Mouse (Mus musculus) urinary bladder, postnatal 14 days (tissue): Measurements from ENCODE around the gene Pou2f1.

Experiments used
- DNase-seq: peaks from one replicate; pipeline ENCODE4 v3.0.0; 2021; ENCODE audit warnings: low spot score

The Pou2f1 gene

DNA sequence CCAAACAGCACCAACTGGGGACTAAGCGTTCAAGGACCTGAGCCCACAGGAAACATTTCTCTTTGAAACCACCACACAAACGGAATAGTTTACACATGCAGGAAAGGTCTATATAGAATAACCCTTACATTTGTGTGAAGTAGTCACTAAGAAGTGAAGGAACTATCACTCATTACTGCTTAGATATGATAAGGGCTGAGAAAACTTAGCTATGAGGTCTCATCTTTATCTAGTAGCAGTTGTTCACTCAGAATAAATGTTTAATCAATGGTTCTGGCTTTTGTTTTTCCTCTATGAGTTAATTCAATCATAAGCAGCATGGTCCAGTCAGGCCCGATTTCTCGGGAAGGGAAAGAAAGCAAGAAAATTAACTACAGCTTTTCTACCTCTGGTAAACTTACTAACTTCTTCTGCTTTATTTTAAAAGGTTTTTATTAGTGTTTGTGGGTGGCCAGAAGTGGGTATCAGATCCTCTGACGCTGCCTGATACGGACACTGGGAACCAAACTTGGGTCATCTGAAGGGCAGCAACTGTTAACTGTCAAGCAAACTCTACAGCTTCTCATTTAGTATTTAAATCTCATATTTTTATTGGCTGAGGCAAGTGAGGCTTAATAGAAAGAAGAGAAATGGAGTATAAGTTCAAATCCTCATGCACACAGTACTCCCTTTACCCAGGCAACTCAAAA lies 40.7 kb downstream of the Pou2f1 start:
- no peak for DNase-seq

DNA sequence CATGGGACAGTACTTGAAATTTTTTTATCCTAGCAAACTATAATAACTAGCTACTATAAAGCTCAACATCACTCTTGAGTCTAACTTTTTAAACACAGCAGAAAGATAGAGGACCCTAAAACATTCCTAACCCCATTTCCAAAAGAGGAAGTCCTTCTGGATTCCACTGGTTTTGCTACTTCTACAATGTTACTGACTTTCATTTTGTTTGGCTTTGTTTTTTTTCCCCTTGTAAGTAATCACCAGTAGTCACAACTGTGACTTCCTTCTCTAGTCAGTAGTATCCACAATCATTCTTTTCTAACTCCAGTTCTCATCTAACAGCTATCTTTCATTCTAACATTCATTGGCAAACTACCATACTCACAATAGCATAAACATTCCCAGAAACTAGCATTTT lies 44.3 kb downstream of the Pou2f1 start:
- no peak for DNase-seq

GRCm38 (mm10) chr1:165948214-165948813 lies 54.2 kb downstream of the Pou2f1 start:
- DNase-seq, result no peak

GRCm38 (mm10) chr1:165943270-165943669 lies 59.2 kb downstream of the Pou2f1 start:
- DNase-seq, result no peak

DNA sequence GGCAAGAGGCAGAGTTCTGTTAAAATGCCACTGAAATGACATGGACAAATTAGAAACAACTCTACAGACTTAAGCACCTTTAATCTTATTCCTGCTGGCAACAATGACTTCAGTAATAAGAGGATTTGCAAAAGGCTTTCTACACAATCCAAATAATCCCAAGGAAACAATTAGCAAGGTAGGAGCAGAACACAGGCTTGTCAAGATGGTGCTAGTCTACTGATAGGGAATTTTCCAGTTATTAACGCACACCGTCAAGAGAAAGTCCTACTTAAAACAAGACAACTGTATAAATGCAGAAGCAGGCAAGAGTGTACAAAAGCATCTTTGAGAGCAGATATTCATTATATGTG lies 67.0 kb downstream of the Pou2f1 start:
- no peak for DNase-seq

- no peak for DNase-seq
Observed at GRCm38 (mm10) chr1:165934648-165935465, 67.6 kb downstream of the Pou2f1 start.

GRCm38 (mm10) chr1:165933915-165934647 lies 68.4 kb downstream of the Pou2f1 start:
- no peak for DNase-seq

- DNase-seq, result no peak
Observed at GRCm38 (mm10) chr1:165932842-165933241, 69.6 kb downstream of the Pou2f1 start.

DNA sequence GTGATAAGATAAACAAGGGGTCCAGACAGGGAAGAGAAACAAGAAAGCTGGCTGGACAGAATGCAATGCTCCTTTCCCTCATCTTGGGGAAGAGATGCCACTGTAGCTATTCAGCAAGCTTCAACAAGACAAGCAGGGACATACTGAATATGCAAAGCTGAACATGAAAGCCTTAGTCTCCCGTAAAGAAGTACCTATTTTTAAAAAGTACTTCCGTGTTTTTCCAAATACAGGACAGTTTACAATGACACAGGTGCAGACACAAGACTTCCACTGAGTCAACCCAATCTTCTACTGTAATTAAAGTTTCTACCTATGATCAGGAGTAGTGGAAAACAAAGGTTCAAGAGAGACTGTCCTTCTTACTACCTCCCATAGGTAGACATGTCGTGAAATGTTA lies 72.0 kb downstream of the Pou2f1 start:
- no peak for DNase-seq

- DNase-seq, result no peak
Observed at GRCm38 (mm10) chr1:165927507-165928279, 74.8 kb downstream of the Pou2f1 start.

DNA sequence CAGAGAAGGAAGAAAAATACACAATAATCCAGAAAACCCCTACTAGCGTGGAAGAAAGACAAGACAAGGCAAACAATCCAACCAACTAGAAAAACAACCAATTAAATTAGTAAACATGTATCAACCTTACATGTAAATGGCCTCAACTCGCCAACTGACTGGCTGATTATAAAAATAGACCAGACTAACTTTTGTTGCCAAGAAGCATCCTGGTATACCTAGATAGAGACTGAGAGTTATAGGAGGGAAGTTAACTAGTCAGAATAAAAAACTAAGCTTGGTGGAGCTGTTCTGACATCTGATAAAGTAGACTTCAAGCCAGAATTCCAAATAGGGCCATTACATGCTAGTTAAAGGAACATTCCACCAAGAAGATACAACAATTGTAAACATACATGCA lies 77.3 kb downstream of the Pou2f1 start:
- no peak for DNase-seq

DNA sequence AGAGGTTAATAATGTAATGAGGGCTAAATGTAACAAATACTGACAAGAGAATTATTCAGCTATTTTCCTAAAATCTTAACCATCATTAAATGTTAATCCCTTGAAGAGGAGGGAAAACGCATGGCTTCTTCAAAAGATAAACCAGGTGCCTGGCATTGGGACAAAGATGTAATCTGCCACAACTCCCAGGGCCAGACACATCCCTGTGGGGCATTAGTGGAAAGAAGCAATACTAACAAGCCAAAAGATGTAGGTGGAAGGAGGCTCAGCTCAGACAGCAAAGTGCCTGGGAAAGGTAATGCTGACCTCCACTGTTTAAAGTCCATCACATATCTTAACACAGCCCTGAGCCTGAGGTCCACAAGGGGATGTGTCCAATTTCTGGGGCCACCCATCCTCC lies 80.0 kb downstream of the Pou2f1 start:
- DNase-seq, result no peak

GRCm38 (mm10) chr1:165921026-165921425 lies 81.5 kb downstream of the Pou2f1 start:
- no peak for DNase-seq

GRCm38 (mm10) chr1:165914416-165914801 lies 88.1 kb downstream of the Pou2f1 start:
- DNase-seq, result no peak

DNA sequence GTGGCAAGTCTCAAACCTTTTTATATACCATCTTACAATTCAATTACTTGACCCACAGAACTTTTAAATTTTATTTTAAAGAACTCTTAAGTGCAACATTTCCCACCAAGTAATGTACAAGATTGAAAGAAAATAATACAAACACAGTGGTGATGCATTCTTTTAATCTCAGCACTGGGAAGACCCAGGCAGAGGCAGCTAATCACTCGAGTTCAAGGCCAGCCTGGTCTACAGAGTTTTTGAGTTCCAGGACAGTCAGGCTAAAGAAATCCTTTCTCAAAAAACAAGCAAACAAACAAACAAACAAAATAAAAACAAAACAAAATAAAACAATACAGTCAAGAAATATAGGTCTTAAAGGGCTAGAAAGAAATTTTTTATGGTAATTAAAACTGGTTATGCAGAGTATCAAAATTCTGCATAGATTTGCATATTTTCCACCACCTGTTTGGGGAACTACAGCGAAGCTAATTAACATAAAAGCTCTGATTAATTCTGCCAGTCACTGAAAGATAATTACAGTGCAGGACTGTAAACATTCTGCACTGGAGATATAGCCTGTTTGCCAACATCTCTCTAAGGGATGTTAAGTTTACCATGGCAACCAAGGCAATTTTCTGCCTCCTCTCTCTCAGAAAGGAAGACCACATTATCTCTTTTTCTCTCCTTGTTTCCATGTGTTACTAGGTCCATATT lies 88.6 kb downstream of the Pou2f1 start:
- no peak for DNase-seq

- no peak for DNase-seq
Observed at GRCm38 (mm10) chr1:165909471-165909870, 93.0 kb downstream of the Pou2f1 start.

GRCm38 (mm10) chr1:165908806-165909205 lies 93.7 kb downstream of the Pou2f1 start:
- no peak for DNase-seq

DNA sequence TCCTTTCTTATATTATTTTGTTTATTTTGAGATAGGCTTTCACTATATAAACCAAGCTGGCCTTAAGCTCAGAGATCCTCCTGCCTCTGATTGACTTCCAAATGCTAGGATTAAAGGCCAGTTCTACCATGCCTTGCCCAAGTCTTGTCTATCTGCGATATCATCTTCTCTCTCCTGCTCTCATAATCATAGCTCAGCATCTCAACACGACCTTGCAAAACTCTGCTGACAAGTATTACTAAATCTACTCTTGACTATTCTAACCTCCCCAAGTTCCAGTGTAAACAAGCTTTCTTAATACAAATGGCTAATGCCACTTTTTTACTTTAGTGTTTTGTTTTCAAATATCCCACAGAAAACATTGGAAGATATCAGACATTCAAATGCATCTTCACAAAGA lies 94.3 kb downstream of the Pou2f1 start:
- no peak for DNase-seq

DNA sequence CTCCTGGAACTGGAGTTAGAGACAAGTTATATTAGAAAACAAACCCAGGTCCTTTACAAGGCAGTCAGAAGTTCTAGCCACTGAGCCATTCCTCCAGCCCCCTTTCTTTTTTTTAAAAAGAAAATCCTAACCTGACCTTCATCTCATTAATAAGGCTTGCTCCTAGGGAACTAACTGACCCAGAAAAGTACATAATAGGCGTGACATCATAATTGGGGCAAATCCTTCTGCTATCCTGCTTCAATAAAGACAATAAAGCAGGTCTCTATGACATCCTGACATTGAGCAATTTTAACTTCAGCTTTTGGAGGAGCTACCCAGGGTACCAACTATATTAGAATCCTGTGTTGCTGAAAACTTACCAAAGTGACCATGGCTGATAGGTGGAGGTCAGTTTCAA lies 98.9 kb downstream of the Pou2f1 start:
- DNase-seq, result no peak

GRCm38 (mm10) chr1:165891686-165892085 lies 110.8 kb downstream of the Pou2f1 start:
- DNase-seq, result no peak
